Mouse (Mus musculus) heart, embryonic 16.5 days (tissue): ENCODE results near the gene Mras. TPM values are rescaled to one million over a fixed set of nuclear protein-coding genes. Genes with fewer than 3 reads are reported as not detected.

Experiments used
- ATAC-seq: fragments of 200-750 bp; cut with Nextera tagmentation; replicated peaks from 2 replicates; pipeline ENCODE4 v1.8.0; 2017; ENCODE audit warnings: moderate number of reproducible peaks; ENCODE audit not compliant: insufficient read depth, low FRiP score; ENCODE audit errors: extremely low read depth
- H3K27ac ChIP-seq: fragments of 300-500 bp; sonication (generic); 2 replicates; pipeline ENCODE4 v1.5.1; 2014; ENCODE audit warnings: mild to moderate bottlenecking, low read length, control low read depth, moderate library complexity
- H3K27me3 ChIP-seq: fragments of 300-500 bp; sonication (generic); 2 replicates; pipeline ENCODE4 v1.6.1; 2014; ENCODE audit warnings: low read length, mixed read lengths; ENCODE audit not compliant: control insufficient read depth, insufficient read depth
- H3K36me3 ChIP-seq: fragments of 300-500 bp; sonication (generic); 2 replicates; pipeline ENCODE4 v1.6.1; 2014; ENCODE audit not compliant: control insufficient read depth, insufficient read depth
- H3K4me1 ChIP-seq: fragments of 300-500 bp; sonication (generic); 2 replicates; pipeline ENCODE4 v1.6.1; 2014; ENCODE audit warnings: low read length, mixed read lengths; ENCODE audit not compliant: control insufficient read depth, insufficient read depth
- H3K4me2 ChIP-seq: fragments of 300-500 bp; sonication (generic); 2 replicates; pipeline ENCODE4 v1.6.1; 2014; ENCODE audit warnings: low read depth, mild to moderate bottlenecking, control low read depth, low read length
- H3K4me3 ChIP-seq: fragments of 300-500 bp; sonication (generic); 2 replicates; pipeline ENCODE4 v1.5.1; 2014; ENCODE audit warnings: mild to moderate bottlenecking, control low read depth, low read length
- H3K9ac ChIP-seq: fragments of 300-500 bp; sonication (generic); 2 replicates; pipeline ENCODE4 v1.6.1; 2014; ENCODE audit warnings: low read length, control low read depth
- H3K9me3 ChIP-seq: fragments of 300-500 bp; sonication (generic); replicated peaks from 2 replicates; pipeline ENCODE4 v1.6.1; 2016; ENCODE audit warnings: low read length; ENCODE audit not compliant: control insufficient read depth
- WGBS: fragments of 180-500 bp; shearing (Covaris S2); extraction: QIAGEN DNeasy Blood & Tissue Kit; methylation state at CpG from one replicate; pipeline ENCODE4 v1.1.7; 2014; 5-methylcytosine and 5-hydroxymethylcytosine counted together
- polyA plus RNA-seq: library from polyadenylated mRNA; unstranded; fragments of >200 nt; fragmentation: Nextera tagmentation; extraction: Ambion mirVana; gene quantifications from 2 replicates; pipeline ENCODE4 v1.2.1, GENCODE M21; 2015

Gene Mras
- polyA plus RNA-seq, 1 experiment from 2014 or later, result 15.0 TPM

DNA sequence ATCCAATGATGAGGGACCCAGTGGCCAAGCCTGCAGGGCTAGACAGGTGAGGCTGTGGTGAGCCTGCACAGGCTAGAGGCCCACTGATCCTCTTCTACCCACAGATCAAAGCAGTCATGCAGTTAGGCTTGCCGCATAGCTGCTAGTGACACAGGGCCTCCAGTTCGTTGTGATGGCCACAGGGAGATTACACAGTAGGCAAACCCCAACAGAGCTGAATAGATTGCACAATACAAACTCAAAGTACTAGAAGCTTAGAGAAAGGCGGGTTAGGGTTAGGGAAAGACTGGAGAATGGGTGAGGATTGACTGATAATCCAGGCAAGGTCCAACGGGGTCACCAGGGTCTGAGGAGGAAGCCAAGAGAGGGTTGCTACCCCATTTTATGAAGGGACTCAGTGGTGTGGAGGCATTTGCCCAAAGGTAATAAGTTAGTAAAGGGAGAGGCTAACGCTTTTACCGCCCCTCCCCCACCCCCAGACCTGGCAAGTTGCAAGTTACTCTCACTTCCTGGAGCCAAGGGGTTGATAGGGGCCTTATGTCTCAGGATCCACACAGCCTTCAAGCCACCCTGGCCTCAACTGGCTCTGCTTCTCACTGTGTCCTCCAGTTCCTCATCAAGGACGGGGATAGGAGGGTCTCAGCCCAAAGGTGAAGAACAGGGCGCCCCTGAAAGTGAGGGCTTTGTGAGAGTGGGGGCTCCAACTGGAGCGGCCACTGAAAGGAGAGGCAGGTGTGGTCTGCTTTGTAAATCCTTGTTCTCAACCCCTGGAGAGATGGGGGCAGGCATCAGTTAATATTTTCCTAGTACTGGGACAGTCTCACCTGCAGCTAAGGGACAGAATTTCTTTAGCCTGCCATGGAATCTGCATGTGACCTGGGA is 13.2 kb downstream of the Mras start:
- peaks cover 6% of the 10 kb centered on the region; the same call in 1 of the 2 replicates for H3K4me1 ChIP-seq
- H3K27ac ChIP-seq, result no peak overlapping the region
- H3K36me3 ChIP-seq, result no peaks in the 10 kb centered on the region
- H3K27me3 ChIP-seq, result no peaks in the 10 kb centered on the region
- H3K9me3 ChIP-seq, result no peaks in the 10 kb centered on the region
- WGBS, result 70% methylated on average over 9 of the region's 9 CpGs
- no peak overlapping the region for H3K4me2 ChIP-seq
- H3K4me3 ChIP-seq, result no peak overlapping the region
- no peak overlapping the region for H3K9ac ChIP-seq
- ATAC-seq, result no peak; the same call in 1 of the 2 replicates

DNA sequence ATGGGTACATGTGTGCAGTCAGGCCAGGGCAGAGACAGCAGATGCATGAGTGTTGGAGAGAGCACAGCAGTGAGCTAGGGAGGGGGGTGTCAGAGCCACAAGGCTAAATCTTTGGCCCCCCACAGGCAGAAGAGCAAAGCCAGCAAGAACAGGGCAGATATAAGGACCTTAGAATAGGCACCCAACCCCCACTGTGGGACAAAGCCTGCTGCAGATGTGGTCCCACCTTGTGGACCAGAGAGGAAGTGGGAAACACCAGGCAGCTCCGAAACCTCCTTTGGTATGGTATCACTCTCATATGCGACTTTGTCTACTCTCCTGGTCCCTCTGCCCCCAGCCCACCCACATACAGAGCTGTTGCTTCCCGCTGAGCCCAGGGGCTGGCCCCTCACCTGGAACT is 15.3 kb downstream of the Mras start:
- no peak for ATAC-seq
- no peak overlapping the region for H3K4me2 ChIP-seq
- no peaks in the 10 kb centered on the region for H3K27me3 ChIP-seq
- peaks cover 7% of the 10 kb centered on the region for H3K4me1 ChIP-seq
- H3K36me3 ChIP-seq, result no peaks in the 10 kb centered on the region
- H3K27ac ChIP-seq, result no peak overlapping the region
- WGBS, result 65% methylated on average over 3 of the region's 3 CpGs
- H3K4me3 ChIP-seq, result no peak overlapping the region
- no peak overlapping the region for H3K9ac ChIP-seq
- no peaks in the 10 kb centered on the region for H3K9me3 ChIP-seq

DNA sequence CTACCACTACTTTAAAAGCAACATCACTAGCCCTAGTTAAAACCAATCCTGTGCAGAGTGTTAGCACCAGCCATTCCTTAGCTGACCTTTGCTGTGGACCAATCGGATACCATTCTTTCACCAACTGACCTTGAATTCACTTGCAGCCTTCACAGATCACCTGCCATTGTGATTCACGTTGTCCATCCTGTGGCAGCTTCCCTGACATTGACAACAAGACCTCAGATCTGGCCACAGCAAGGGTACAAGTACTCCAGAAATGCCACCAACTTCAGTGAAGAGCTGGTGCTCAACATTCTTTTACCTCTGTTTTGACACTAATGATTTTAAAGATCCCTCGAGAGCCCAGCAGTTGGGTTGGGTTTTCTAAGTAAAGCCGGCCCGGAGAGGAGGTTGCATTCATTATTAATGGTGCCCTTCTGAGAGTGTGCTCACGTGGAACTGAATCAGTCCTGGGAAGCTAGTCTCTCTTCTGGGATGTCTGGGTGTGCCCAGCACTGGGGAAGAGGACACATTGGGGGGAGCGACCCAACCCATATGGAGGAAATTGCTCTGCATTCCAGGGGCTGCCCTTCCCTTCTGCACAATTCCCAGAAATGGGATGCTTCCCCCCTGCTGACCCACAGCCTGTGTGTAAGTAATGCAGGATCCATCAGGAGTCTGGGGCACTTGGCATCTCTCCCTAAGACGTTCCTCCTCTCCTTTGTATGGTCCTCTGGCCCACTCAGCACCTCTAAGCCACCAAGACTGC is 17.1 kb downstream of the Mras start:
- 72% methylated on average over 8 of the region's 8 CpGs for WGBS
- peaks cover 9% of the 10 kb centered on the region for H3K4me1 ChIP-seq

DNA sequence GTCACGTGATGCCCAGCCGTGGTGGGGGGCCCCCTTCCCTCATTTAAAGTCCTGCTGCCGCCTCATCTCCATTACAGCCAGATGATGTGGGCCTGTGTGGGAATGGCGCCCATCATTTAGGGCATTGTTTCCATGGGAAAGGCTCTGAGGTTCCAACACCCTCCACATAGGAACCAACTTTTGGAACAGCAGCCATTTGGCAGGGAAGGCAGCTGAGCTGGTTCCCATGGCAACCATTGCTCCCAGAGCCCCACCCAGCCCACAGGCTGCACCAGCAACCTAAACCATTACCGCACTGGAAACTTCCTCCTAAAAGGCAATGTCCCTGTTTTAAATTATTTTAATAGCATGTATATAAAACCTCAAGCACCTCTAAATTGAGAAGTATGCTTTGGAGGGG is 18.8 kb downstream of the Mras start:
- WGBS, result 75% methylated on average over 5 of the region's 5 CpGs
- no peak for ATAC-seq
- Histone ChIP-seq H3K4me1 (peaks cover 12% of the 10 kb centered on the region), H3K9ac (no peak overlapping the region), H3K27me3 (no peaks in the 10 kb centered on the region), H3K4me3 (no peak overlapping the region), H3K9me3 (no peaks in the 10 kb centered on the region), H3K4me2 (no peak overlapping the region), H3K27ac (no peak overlapping the region), H3K36me3 (no peaks in the 10 kb centered on the region)

More for the DNA sequence above, 17.1 kb downstream of the Mras start:
- no peak; the same call in 1 of the 2 replicates for ATAC-seq
- Histone ChIP-seq H3K27ac (no peak overlapping the region), H3K9me3 (no peaks in the 10 kb centered on the region), H3K4me2 (no peak overlapping the region), H3K36me3 (no peaks in the 10 kb centered on the region), H3K27me3 (no peaks in the 10 kb centered on the region), H3K4me3 (no peak overlapping the region), H3K9ac (no peak overlapping the region)

DNA sequence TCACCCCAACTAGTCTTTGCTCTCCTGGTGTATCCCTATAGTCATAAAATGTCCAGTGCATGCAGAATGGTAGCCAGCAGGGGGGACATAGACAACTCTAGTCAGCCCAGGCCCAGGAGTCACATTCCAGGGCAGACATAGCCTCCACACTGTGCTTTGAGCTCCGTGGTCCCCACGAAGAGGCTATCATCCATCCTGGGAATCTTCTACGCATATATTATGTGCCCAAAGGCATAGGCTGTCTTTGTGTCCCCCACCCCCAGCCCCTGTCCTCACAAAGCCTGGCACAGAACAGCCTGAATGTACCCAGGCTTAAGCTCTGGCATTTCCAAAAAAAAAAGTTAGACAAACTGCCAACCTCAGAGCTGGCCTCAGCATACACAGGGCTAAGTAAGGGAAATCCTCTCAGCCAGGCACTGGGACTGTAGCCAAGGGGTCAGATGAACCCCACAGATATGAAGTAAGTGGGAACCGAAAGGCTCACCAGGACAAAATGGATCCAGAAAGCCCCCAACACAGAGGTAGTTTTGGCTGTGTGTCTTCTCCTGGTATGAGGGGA is 19.8 kb downstream of the Mras start:
- Histone ChIP-seq H3K27ac (no peak overlapping the region), H3K4me3 (no peak overlapping the region), H3K36me3 (no peaks in the 10 kb centered on the region), H3K27me3 (no peaks in the 10 kb centered on the region), H3K9me3 (no peaks in the 10 kb centered on the region), H3K4me1 (peaks cover 12% of the 10 kb centered on the region), H3K9ac (no peak overlapping the region), H3K4me2 (no peak overlapping the region)
- WGBS, result 56% methylated on average over 4 of the region's 4 CpGs
- no peak for ATAC-seq

DNA sequence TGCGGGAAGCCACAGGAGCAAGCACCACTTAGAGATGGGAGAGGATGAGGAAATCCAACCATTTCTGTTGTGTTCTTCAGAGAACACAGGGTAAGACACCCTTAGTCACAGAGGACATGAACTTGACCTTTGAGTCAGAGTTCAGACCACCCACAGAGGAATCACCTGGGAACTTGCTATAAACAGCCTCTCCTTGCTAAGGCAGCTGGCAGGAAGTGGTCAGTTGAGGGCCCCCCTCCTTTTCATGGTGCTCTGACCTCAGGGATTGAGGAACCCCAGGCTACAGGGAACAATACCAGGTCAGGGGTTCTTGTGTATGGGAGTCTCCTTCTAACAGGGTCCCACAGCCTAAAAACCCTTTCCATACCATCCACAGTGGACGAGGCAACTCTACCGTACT is 20.4 kb downstream of the Mras start:
- Histone ChIP-seq H3K4me3 (no peak overlapping the region), H3K36me3 (no peaks in the 10 kb centered on the region), H3K27me3 (no peaks in the 10 kb centered on the region), H3K9ac (no peak overlapping the region), H3K4me1 (peaks cover 12% of the 10 kb centered on the region), H3K27ac (no peak overlapping the region), H3K4me2 (no peak overlapping the region), H3K9me3 (no peaks in the 10 kb centered on the region)
- 83% methylated on average over 3 of the region's 3 CpGs for WGBS
- no peak for ATAC-seq

DNA sequence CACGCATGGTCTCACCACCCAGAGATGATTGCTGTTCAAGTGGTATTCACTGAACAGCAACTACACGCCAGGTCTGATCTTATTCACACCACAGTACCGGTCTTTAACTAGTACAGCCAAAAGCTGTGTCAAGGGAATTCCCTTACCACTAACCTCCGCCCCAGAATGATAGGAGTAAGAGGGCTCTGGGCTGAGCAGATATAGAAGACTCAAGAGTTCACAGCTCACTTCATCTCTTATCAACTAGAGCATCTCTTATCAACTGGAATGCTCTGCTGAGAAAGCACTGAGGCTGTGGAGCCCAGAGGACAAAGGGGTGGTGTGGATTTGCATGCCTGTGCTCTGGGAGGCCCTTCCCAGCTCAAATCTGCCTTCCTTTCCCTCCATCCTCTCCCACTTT is 25.4 kb downstream of the Mras start:
- no peak overlapping the region for H3K4me2 ChIP-seq
- H3K9me3 ChIP-seq, result no peaks in the 10 kb centered on the region
- H3K27ac ChIP-seq, result no peak overlapping the region
- H3K4me3 ChIP-seq, result no peak overlapping the region
- 0 out of 2 replicates have a peak, but pooled peaks have one; percentile 23 for ATAC-seq
- H3K27me3 ChIP-seq, result no peaks in the 10 kb centered on the region
- 60% methylated on average over 4 of the region's 4 CpGs for WGBS
- no peak overlapping the region for H3K9ac ChIP-seq
- peaks cover 4% of the 10 kb centered on the region for H3K4me1 ChIP-seq
- H3K36me3 ChIP-seq, result no peaks in the 10 kb centered on the region

DNA sequence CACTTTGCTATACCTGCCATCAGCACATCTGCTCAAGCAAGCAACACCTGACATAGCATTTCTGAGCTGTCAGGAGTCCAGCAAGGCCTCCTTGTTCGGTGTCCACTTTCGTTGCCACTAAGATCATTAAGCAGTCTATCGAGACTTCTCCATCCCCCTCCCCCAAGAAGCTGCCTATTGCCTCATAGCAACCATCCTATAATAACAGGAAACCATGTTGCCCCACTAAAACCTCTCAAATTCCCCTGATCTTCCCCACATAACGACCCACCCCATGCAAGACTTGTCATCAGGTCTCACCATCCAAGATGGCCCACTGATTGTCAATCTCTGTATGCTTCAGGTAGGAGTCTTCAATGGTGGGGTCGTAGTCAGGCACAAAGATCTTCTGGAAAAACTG is 26.1 kb downstream of the Mras start:
- H3K36me3 ChIP-seq, result no peaks in the 10 kb centered on the region

DNA sequence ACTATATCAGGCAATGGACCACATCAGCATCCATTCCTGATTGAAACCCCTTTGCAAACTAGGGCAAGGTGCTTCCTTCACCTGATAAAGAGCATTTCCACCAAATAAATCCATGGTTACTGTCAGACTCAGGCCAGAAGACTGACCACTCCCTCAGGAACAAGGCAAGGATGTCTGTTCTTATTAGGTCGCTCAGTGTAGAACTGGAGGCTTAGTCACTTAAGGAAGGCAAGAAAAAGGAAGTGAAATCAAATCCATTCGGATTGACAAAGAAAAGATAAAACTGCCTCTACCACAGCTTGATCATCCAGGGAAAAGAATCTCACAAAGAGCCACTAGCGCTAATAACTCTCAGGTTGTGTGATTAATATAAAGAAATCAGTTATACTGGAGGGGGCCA is 27.9 kb downstream of the Mras start:
- Histone ChIP-seq H3K4me1 (no peaks in the 10 kb centered on the region; the same call in 1 of the 2 replicates), H3K27ac (no peak overlapping the region), H3K36me3 (no peaks in the 10 kb centered on the region), H3K4me2 (no peak overlapping the region), H3K9me3 (no peaks in the 10 kb centered on the region), H3K9ac (no peak overlapping the region), H3K4me3 (no peak overlapping the region), H3K27me3 (no peaks in the 10 kb centered on the region)
- WGBS, result 75% methylated on average over 3 of the region's 3 CpGs
- ATAC-seq, result no peak

More for the DNA sequence above, 26.1 kb downstream of the Mras start:
- ATAC-seq, result no peak
- no peak overlapping the region for H3K27ac ChIP-seq
- H3K27me3 ChIP-seq, result no peaks in the 10 kb centered on the region
- no peak overlapping the region for H3K4me2 ChIP-seq
- H3K9me3 ChIP-seq, result no peaks in the 10 kb centered on the region
- no peak overlapping the region for H3K4me3 ChIP-seq
- 86% methylated on average over 5 of the region's 5 CpGs for WGBS
- H3K4me1 ChIP-seq, result peaks cover 4% of the 10 kb centered on the region
- H3K9ac ChIP-seq, result no peak overlapping the region
